Mouse (Mus musculus): Measurements from ENCODE around the gene Nufip1. TPM values are rescaled to one million over a fixed set of nuclear protein-coding genes. Genes with fewer than 3 reads are reported as not detected.

Nufip1 gene
- total RNA-seq, 2 experiments from 2014 or later: 2.5 to 3.6 TPM

DNA sequence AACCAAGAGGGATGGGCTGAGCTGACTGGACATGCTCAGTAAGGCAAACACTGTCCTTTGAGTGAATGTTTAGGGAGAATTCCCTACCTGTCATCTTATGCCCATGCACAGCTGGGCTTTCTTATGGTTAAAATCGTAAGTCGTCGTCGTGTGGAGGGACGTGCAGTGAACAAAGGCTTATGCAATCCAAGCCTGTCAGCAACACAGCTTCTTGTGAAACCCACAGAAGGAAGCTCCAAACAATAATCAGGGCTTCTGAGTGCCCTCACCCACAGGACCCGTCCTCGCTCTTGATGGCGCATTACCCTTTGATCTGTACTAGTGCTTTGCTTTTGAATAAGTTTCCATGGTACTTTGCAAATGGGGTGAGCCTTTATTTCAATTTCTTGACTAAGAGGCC is 60.6 kb downstream of the Nufip1 start:
- no peak for DNase-seq
- intact Hi-C loops (cut with DNase I): no loop called here

DNA sequence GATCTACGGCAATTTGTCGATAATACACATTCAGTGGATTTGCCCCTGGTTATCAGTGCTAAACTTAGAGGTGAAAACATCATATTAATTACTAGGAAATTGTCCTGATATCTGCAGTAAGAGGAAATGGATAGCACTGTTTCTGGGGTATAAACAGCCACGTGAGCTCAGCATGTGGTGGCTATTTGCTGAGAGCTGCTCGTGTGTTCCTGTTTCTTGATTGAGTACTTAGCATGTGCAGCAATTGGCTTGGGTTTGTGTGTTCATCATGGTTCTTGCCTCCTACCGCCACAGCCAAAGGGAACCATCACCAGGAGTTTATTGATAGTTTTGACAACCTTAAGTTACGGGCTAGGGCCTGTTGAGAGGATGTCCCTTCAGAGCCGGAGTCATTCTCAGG is 63.6 kb downstream of the Nufip1 start:
- intact Hi-C loops (cut with DNase I): no loop called here
- DNase-seq: no peak

DNA sequence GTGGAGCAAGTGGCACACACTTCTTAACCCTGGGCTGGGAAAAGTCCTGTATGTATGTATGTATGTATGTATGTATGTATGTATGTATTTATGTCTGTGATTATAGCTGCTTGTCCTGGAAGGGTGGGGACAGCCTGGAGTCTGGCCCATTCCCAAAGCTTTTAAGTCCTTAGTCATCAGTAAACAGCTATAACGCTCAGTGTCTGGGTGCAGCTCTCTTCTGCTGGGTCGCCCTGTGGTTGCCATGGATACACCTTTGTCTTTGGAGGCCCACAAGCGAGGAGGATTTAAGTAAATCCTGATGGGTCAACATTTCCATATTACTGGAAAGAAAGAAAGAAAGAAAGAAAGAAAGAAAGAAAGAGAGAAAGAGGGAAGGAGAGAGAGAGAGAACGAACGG is 65.1 kb downstream of the Nufip1 start:
- intact Hi-C loops (cut with DNase I): no loop called here
- no peak for DNase-seq

DNA sequence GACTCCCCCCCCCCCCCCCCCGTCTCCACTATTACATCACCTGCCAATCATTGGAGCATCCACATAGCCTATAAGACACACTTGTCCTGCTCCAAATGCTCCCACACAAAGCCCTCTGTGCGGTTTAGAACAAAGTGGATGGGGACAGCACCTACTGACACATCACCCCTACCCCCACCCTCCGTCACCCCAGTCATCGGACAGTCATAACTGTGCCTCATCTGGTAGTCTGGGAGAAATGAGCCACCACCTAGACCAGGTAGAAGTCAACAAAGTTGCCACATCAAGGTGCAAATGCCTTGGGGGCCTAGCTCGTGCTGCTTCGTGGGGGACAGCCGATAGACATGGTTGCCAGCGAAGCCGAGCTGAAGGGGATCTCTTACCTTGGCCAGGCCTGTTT is 66.5 kb downstream of the Nufip1 start:
- DNase-seq: no peak
- intact Hi-C loops (cut with DNase I): no loop called here

DNA sequence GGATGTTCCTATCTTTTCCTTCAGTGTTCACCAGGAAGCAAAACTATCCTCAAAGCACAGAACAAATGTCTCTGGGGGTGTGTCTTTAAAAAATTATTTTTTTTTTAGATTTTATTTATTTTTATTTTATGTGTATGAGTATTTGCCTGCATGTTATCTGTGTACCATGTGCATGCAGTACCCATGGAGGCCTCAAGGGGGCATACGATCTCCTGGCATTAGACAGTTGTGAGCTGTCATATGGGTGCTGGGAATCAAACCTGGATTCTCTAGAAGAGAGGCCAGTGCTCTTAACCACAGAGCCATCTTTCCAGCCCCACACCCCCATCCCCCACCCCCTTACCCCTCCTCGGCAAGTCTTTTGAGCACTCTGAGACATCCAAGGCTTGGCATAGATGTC is 67.8 kb downstream of the Nufip1 start:
- intact Hi-C loops (cut with DNase I): no loop called here
- DNase-seq: no peak

- DNase-seq: no peak
- intact Hi-C loops (cut with DNase I): no loop called here
Measured at GRCm38 (mm10) chr14:76179343-76179742, 68.7 kb downstream of the Nufip1 start.

GRCm38 (mm10) chr14:76185358-76185757 is 74.7 kb downstream of the Nufip1 start:
- no peak for DNase-seq
- intact Hi-C loops (cut with DNase I): no loop called here

- intact Hi-C loops (cut with DNase I): no loop called here
- DNase-seq: no peak
Measured at GRCm38 (mm10) chr14:76186299-76186698, 75.6 kb downstream of the Nufip1 start.

Other genes starting within 250 kb of the Nufip1 start
- not detected for gene Kctd4, start 155.9 kb upstream of the Nufip1 start, total RNA-seq (2021)
- gene Gtf2f2, start 100.0 kb upstream of the Nufip1 start, total RNA-seq (2021): 10 to 100 TPM; 10.8 to 13.5 TPM
- gene Gpalpp1, start 131 bp upstream of the Nufip1 start, total RNA-seq (2021): 1 to 10 TPM; 4.7 to 6.6 TPM

Data from gastrocnemius, postnatal 36 days (tissue).